Mouse (Mus musculus): ENCODE results near the gene Pi4k2a. TPM values are rescaled to one million over a fixed set of nuclear protein-coding genes. Genes with fewer than 3 reads are reported as not detected.

The Pi4k2a gene
- 10 to 100 TPM; 37.7 to 39.8 TPM for total RNA-seq (2023)

GRCm38 (mm10) chr19:42089748-42090595 lies at the start of gene Pi4k2a:
Gene Pi4k2a, plus strand, starts transcription at chr19:42090470.

GRCm38 (mm10) chr19:42045269-42046102 lies 44.8 kb upstream of the Pi4k2a start, which contains the start of gene Hoga1:
Gene Hoga1, plus strand, starts transcription at chr19:42045610.

GRCm38 (mm10) chr19:42051948-42052347 lies 38.3 kb upstream of the Pi4k2a start, which contains the start of gene 4933411K16Rik:
Gene 4933411K16Rik, plus strand, starts transcription at chr19:42052248.

GRCm38 (mm10) chr19:42086166-42086565 lies 4.1 kb upstream of the Pi4k2a start, which contains the start of gene Morn4:
Gene Morn4, minus strand, starts transcription at chr19:42086357.

GRCm38 (mm10) chr19:42128787-42129508 lies 38.7 kb downstream of the Pi4k2a start, which contains the start of gene Avpi1:
Gene Avpi1, minus strand, starts transcription at chr19:42129059.

GRCm38 (mm10) chr19:42147170-42147768 lies 57.0 kb downstream of the Pi4k2a start, which contains the start of gene Marveld1:
Gene Marveld1, plus strand, starts transcription at chr19:42147400.

GRCm38 (mm10) chr19:42163764-42164163 lies 73.5 kb downstream of the Pi4k2a start, which contains the start of gene Zfyve27:
Gene Zfyve27, plus strand, starts transcription at chr19:42163951.

Other genes with a start within 250 kb of the Pi4k2a start
- 10 to 100 TPM; 47.9 to 48.6 TPM for gene Frat2, start 242.3 kb upstream of the Pi4k2a start, total RNA-seq (2023)
- 10 to 100 TPM; 11.7 to 12.0 TPM for gene Rrp12, start 194.3 kb upstream of the Pi4k2a start, total RNA-seq (2023)
- gene Pgam1, start 178.5 kb upstream of the Pi4k2a start, total RNA-seq (2023) = 100 to 1,000 TPM; 335 to 350 TPM
- gene Exosc1, start 157.0 kb upstream of the Pi4k2a start, total RNA-seq (2023) = 10 to 100 TPM; 12.7 to 15.1 TPM
- 10 to 100 TPM; 31.4 to 34.2 TPM for gene Zdhhc16, start 157.0 kb upstream of the Pi4k2a start, total RNA-seq (2023)
- gene Mms19, start 109.3 kb upstream of the Pi4k2a start, total RNA-seq (2023) = 10 to 100 TPM; 33.8 to 41.6 TPM
- 10 to 100 TPM; 32.2 to 38.0 TPM for gene Ubtd1, start 108.7 kb upstream of the Pi4k2a start, total RNA-seq (2023)
- gene Ankrd2, start 54.5 kb upstream of the Pi4k2a start, total RNA-seq (2023) = under 1 TPM in 1 of 2 experiments, not detected in 1; 0.33 TPM
- gene Hoga1, start 44.9 kb upstream of the Pi4k2a start, total RNA-seq (2023) = not detected
- gene 4933411K16Rik, start 38.2 kb upstream of the Pi4k2a start, total RNA-seq (2023) = not detected
- not detected for gene Morn4, start 4.1 kb upstream of the Pi4k2a start, total RNA-seq (2023)
- 1 to 10 TPM in 1 of 2 experiments, under 1 TPM in 1; 0.99 to 1.3 TPM for gene Avpi1, start 38.6 kb downstream of the Pi4k2a start, total RNA-seq (2023)
- 10 to 100 TPM; 14.1 to 15.0 TPM for gene Marveld1, start 56.9 kb downstream of the Pi4k2a start, total RNA-seq (2023)
- 10 to 100 TPM; 74.3 to 87.5 TPM for gene Zfyve27, start 73.5 kb downstream of the Pi4k2a start, total RNA-seq (2023)
- not detected for gene Sfrp5, start 111.8 kb downstream of the Pi4k2a start, total RNA-seq (2023)
- not detected for gene Golga7b, start 157.1 kb downstream of the Pi4k2a start, total RNA-seq (2023)

All from neutrophil, adult 59 days (primary cell).